Mouse (Mus musculus) left cerebral cortex, adult 2 months (tissue): Measurements from ENCODE around the gene Fndc3b. TPM values are rescaled to one million over a fixed set of nuclear protein-coding genes. Genes with fewer than 3 reads are reported as not detected.

Source experiments
- DNase-seq, 2 experiments: peaks; one replicate each; pipeline ENCODE4 v3.0.0; 2021 to 2022; ENCODE audit warnings: low spot score in 2 of 2, mixed read lengths in 1 of 2; ENCODE audit errors: extremely low spot score in 1 of 2
- H3K27ac ChIP-seq: fragments of 200-600 bp; 2 replicates; pipeline ENCODE4 v1.8.1; 2022
- H3K4me3 ChIP-seq: fragments of 200-600 bp; 2 replicates; pipeline ENCODE4 v1.8.1; 2022
- CTCF ChIP-seq: fragments of 200-600 bp; IDR thresholded peaks from 2 replicates; pipeline ENCODE4 v1.8.1; 2022; ENCODE audit warnings: antibody characterized with exemption, mild to moderate bottlenecking, moderate library complexity
- intact Hi-C: fragments of 180-260 bp; cut with DNase I; formaldehyde crosslinking; loops from one replicate; pipeline ENCODE4 v1.15.1; 2025
- long read RNA-seq, 2 experiments: library from polyadenylated mRNA; stranded (forward); transcript quantifications; one replicate each; pipeline ENCODE4 v2.0.0; 2021; ENCODE audit warnings: borderline mapping rate in 2 of 2
- total RNA-seq, 2 experiments: library from RNA; stranded (reverse); gene quantifications; 2 replicates each; pipeline ENCODE4 v1.2.3; 2021

Fndc3b gene
- total RNA-seq = 10 to 100 TPM; 25.1 to 27.7 TPM
- long read RNA-seq, experiment 1, partial matches to known transcripts = 3 of 6 reads
- long read RNA-seq, experiment 1, other reads (novel, unspliced or antisense) = 3 of 6 reads
- long read RNA-seq, experiment 2, full-length matches to known transcripts = 1 of 9 reads
- long read RNA-seq, experiment 2, partial matches to known transcripts = 1 of 9 reads
- long read RNA-seq, experiment 2, other reads (novel, unspliced or antisense) = 7 of 9 reads

DNA sequence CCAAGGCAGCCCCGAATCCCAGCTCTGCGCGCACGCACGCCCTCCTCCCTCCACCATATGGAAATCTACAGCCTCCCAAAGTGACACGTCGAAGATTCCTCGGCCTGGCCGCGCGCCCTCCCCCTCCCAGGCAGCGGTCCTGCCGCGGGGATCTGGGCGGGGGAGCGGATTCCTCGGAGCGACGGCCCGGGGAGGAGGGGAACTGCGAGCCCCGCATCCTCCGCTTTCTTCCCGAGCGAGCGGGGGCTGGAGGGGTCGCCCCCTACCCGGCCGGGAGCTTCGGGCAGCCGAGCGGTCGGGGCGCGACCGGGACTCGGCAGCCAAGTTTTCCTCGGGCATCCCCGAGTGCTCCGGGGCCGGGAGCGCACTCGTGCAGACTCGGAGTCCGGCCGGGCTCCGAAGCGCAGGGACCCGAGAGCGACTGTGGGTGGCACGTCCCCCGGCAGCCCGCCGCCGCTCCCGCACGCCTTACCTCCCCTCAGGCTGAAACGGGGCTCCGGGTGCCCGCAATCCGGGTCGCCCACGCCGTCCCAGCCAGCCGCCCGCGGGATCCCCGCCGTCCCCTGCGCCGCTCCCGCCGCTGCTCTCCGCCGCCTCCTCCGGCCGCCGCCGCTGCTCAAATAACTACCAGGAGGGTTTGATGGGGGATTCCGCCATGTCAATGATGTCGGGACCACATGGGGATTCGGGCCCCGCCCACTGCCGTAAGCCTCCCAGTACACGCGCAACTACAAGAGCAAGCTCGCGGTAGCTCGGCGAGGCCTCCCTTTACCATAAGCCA is at the start of gene Fndc3b:
Gene Fndc3b, minus strand, starts transcription at position 660 of the 781 bp plus-strand sequence.
- intact Hi-C loops = loop anchor here (2.0 to 5.0 kb wide), 3 partner anchors 51 to 152 kb away; no protein-coding TSS in a partner anchor
- no peak; the same call in 1 of the 2 replicates for TF ChIP-seq CTCF
- peak; percentile 89 to 93 for DNase-seq
- Histone ChIP-seq H3K4me3 (peak within 1 kb of the TSS; percentile 97), H3K27ac (peak within 1 kb of the TSS; percentile 91)

DNA sequence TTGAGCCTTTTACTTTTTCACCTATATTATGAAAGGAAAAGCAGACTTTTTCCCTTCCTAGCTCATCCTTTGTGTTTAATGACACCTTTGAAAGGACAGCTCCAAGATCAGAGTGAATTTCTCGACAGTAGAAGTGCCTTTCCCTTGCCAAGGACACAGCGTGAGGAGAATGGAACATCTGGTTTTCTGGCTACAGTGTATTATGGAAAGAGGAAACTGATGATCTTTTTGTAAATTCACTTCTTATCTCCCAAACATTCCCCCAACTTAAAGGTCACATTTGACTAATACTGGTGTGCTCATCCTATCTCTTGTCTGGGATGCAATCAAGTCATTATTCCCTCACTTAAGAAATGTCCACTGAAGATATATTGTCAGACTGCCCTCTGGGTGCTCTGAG is 49.2 kb upstream of the Fndc3b start:
- TF ChIP-seq CTCF = no peak
- intact Hi-C loops = loop anchor here (5.0 kb wide), 1 partner anchor 48 kb away; the partner anchor contains the start of gene Fndc3b
- no peak overlapping the region for H3K4me3 ChIP-seq
- DNase-seq = no peak
- no peak overlapping the region for H3K27ac ChIP-seq

DNA sequence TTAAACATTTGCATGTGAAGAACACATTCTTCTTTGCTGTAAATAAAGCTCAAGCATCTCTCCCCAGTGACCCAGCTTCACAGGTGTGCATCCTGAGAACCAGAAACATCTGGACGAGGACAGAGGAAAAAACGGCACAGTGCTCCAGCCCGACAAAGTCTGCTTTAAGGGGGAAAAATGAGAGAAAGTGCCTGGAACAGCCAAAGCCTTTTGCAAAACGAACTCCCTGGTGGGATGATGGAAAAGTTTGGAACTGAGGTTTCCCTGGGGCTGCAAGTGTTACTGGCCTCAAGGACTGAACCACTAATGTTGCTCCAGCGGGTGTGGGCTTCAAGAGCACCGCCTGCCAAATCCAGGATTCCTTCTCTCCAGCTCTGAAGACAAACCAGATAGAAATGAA is 47.9 kb upstream of the Fndc3b start:
- Histone ChIP-seq H3K27ac (no peak overlapping the region), H3K4me3 (no peak overlapping the region)
- intact Hi-C loops = no loop called here
- no peak for DNase-seq
- no peak for TF ChIP-seq CTCF

DNA sequence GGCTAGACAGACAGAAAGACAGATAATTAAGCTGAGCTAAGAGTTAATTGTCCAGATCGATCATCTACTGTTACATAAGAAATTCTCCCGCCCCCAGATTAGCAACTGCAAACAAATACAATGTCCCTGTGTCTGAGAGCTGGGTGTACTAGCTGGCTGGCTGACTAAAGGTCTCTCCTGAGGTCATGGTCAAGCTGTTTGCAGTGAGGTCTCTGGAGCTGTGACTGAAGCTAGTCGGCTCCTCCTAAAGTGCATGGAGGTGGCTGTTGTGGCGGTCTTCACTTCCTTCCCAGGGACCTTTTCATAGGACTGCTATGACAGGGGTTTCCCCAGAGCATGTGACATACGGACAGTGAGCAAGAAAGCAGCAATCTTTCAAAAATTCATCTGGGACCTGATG is 40.5 kb upstream of the Fndc3b start:
- intact Hi-C loops = no loop called here
- H3K4me3 ChIP-seq = no peak overlapping the region
- DNase-seq = no peak
- TF ChIP-seq CTCF = no peak
- no peak overlapping the region for H3K27ac ChIP-seq

DNA sequence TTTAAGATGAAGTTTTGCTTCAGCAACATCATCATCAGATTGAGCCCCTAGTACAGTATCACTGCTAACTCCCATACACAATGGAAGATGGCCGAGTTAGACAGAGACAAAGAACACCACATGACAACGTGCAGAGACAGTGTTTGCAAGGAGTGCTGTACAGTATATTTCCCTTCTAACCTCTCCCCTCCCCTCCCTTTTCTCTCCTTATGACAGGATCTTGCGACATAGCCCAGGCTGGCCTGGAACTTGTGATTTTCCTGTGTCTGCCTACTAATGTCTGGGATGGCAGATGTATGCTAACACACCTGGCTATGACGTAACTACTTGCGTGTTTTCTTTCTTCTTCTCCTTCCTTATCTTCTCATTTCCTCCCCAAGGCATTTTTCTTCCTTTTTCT is 40.0 kb upstream of the Fndc3b start:
- Histone ChIP-seq H3K27ac (no peak overlapping the region), H3K4me3 (no peak overlapping the region)
- no peak for TF ChIP-seq CTCF
- intact Hi-C loops = no loop called here
- no peak for DNase-seq

DNA sequence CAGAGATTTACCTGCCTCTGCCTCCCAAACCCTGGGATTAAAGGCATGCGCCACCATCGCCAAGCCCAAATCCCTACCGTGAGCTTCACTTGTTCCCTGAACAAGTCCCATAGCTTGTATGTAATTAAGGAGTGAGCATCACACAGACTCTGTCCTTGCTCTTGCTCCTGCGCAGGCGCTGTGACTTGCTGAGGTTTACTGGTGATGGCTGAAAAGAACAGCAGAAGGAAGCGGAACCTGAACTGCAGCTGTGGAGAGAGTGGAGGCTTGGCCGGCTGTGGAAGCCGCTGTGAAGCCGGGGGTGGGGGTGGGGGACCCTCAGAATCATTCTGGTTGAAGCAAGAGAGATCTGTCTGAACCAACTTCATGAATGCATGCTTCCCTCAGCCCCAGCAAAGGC is 34.5 kb upstream of the Fndc3b start:
- no peak for TF ChIP-seq CTCF

DNA sequence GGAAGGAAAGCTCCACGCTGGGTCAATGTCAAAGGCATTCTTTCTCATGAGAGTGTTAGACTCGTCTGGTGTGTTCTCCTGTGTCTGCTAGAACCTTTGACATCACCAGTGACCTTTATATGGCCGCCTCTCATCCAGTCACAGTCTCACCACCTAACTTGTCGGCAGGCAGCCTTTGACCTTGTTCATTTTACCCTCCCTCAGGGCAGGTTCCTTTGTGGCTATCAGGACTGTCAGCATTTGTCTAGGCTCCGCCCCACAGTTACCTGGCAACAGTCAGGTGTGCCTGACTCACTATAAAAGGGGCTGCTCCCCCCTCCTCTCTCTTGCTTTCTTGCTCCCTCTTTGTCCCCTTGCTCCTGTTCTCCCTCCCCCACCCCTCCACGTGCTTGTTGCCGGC is 33.6 kb upstream of the Fndc3b start:
- TF ChIP-seq CTCF = no peak
- no peak overlapping the region for H3K4me3 ChIP-seq
- DNase-seq = no peak
- intact Hi-C loops = no loop called here
- no peak overlapping the region for H3K27ac ChIP-seq

More for the DNA sequence above, 34.5 kb upstream of the Fndc3b start:
- Histone ChIP-seq H3K27ac (no peak overlapping the region), H3K4me3 (no peak overlapping the region)
- intact Hi-C loops = no loop called here
- DNase-seq = no peak

DNA sequence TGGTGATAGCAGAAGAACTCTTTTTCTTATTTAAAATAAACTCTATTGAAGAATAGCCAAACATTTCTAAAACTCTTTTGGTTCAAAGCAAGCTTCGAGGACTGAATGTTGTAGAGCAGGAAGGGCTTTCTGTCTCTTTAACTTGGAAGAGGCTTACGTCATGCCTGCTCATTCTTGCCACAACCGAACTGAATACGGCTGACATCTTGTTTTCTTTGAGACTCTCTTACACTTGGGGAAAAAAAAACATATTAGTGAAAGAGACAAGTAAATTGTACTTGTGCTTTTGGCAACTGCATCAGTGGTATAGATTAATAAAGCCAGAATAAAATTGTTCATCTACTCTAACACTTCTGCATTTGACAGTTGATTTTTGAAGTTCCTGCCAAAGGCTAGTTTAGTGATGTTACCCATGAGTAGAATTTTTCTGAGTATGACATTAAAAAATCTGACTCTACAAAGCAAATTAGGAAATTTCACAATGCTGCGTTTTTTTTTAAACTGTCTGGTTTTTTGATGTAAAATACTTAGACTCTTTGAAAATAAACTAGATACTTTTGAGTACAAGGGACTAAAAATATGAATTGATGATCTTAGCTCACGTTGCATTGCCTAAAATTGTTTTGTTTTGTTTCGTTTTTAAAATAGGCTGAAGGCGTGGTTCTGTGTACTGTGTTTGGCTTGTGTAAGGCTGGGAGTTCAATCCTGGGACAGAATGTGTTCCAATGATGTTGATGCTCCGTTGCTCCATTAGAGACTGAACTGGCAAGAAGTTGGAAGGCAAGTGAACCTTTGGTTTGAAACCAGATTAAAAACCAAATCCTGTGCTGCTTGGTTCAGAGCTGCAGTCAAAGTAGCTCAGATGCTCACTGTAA is 32.4 kb upstream of the Fndc3b start:
- Histone ChIP-seq H3K27ac (no peak overlapping the region), H3K4me3 (no peak overlapping the region)
- DNase-seq = no peak
- no peak for TF ChIP-seq CTCF
- intact Hi-C loops = no loop called here

DNA sequence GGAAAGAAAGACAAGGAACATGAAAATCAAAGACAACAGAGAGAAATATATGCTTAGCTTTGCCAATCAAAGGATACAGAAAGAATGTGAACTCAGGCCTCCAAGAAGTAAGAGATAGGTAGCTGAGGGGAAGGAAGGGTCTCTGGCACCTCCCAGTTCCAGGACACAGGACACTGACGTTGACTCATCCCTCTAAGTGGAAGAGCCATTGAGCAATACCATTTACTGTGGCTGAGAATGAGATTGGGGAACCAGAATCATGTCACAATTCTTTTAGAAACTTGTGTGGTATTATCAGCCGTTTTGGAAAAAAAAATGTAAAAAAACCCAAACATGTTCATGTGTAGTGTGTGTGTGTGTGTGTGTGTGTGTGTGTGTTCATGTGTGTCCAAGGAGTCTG is 31.0 kb upstream of the Fndc3b start:
- H3K27ac ChIP-seq = no peak overlapping the region
- intact Hi-C loops = no loop called here
- H3K4me3 ChIP-seq = no peak overlapping the region
- no peak for DNase-seq
- no peak for TF ChIP-seq CTCF

DNA sequence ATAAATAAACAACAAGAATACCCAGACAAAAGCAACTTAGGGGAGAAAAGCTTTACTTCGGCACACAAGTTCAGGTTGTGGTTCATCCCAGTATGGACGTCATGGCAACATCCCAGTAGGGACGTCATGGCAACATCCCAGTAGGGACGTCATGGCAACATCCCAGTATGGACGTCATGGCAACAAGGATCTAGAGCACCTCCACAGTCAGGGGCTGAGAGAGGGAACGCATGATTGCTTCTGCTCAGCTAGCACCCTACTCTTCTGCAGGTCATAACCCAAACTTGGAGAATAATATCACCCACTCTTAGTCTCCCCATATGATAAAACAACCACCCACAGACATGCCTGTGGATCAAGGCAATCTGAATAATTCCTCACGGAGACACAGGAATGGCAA is 29.0 kb upstream of the Fndc3b start:
- no peak for TF ChIP-seq CTCF
- no peak overlapping the region for H3K27ac ChIP-seq
- intact Hi-C loops = no loop called here
- DNase-seq = no peak
- no peak overlapping the region for H3K4me3 ChIP-seq

DNA sequence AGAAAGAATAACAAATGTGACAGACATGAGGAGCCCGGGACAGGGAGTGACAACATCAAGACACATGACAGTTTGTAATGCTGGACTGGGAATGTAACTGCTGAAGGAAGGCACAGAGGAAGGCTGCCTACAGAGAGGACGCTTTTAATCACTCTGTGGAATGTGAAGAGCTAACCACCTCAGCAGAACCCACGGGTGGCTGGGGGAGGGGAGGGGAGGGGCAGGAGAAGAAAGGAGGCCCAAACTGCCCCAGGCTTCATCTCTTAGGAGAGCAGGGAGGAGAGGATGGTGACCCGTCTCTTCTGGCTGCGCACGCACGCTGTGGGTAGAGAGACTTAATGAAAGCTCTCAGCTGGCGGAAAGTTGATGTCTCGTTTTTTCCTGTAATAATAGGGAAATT is 25.1 kb upstream of the Fndc3b start:
- no peak overlapping the region for H3K27ac ChIP-seq
- intact Hi-C loops = no loop called here
- no peak overlapping the region for H3K4me3 ChIP-seq
- DNase-seq = no peak
- TF ChIP-seq CTCF = no peak

DNA sequence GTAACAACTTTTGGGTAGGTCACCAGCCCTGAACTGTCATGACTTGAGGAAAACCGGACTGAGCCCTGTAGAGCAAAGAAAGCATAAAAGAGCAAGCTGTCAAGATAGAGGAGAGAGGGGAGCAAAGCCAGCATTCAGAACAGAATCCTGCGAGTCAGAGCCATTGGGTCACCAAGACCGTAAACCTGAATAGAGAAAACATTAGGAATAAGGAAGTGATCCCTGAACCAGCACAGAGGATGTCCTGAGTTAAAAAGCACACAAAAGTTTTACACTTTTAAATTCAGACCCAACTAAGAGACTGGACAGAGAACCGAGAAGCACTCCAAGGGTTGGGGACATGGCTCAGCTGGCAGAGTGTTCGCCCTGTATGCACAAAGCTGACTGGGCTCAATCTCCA is 24.0 kb upstream of the Fndc3b start:
- intact Hi-C loops = no loop called here
- no peak for TF ChIP-seq CTCF
- no peak overlapping the region for H3K27ac ChIP-seq
- no peak overlapping the region for H3K4me3 ChIP-seq
- DNase-seq = no peak
